Mouse (Mus musculus): ENCODE results near the gene Nbl1. TPM values are rescaled to one million over a fixed set of nuclear protein-coding genes. Genes with fewer than 3 reads are reported as not detected.

Nbl1 gene
- polyA plus RNA-seq, 1 experiment from 2014 or later: 0.13 TPM

DNA sequence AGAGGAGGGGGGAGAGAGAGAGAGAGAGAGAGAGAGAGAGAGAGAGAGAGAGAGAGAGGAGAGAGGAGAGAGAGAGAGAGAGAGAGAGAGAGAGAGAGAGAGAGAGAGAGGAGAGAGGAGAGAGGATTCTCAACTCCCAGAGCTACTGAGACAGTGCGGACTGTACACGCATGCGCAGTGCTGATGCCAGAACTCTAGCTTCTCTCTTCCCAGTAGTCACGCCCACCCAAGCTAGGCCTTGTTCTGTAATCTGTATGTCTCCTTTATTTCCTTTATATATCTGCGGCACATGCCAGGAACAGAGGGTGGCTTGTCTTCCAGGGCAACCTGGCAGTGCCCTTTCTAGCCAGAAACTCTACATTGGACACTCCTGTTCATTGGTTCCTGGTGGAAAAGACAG is 28.0 kb downstream of the Nbl1 start:
- H3K79me2 ChIP-seq (ENCODE audit: inconsistent target): no peaks in the 10 kb centered on the region
- H3K36me3 ChIP-seq (ENCODE audit: inconsistent target): no peaks in the 10 kb centered on the region
- no peak overlapping the region for H3K4me3 ChIP-seq (ENCODE audit: inconsistent target)
- WGBS (ENCODE audit: missing documents): 96% methylated on average over 5 of the region's 5 CpGs
- H3K27ac ChIP-seq: no peak overlapping the region

DNA sequence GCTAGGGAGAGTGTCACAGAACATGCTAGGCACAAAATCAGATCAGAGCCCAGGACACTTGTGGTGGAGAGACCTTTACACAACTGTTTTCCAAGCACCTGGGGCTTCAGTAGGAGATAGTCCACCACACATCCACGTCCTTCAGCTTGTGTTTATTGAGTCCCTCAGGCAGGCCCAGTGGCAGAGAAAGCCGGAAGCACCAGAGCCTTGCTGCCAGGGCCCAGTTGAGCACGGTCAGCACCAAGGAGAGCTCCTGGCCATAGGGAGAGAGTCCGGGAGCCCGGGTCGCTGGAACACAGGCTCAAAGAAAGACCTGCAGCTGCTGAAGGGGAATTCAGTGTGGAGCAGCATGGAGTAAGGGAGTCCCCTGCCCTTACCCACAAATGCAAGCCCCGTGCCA is 33.2 kb downstream of the Nbl1 start:
- Histone ChIP-seq H3K36me3 (ENCODE audit: inconsistent target) (no peaks in the 10 kb centered on the region), H3K27ac (no peak overlapping the region), H3K79me2 (ENCODE audit: inconsistent target) (no peaks in the 10 kb centered on the region), H3K4me3 (ENCODE audit: inconsistent target) (no peak overlapping the region)
- WGBS (ENCODE audit: missing documents): 32% methylated on average over 7 of the region's 7 CpGs

DNA sequence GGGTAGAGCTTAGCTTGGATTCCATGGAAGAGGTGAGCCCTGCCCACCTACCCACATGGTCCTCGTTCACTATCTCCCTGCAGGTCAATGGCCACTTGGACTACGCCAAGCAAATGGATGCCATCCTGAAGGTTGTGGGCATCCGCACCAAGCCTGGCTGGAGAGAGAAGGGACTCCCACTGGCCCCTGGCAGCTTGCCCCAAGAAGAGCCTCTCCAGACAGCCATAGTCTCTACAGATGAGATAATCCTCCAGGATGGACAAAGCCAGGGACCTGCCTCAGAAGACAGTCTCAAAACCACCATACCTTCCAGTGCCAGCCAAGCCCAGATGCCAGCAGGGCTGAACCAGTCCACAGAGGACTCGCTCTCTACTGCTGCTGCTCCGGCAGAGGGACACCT is 34.8 kb downstream of the Nbl1 start:
- Histone ChIP-seq H3K27ac (no peak overlapping the region), H3K4me3 (ENCODE audit: inconsistent target) (no peak overlapping the region), H3K79me2 (ENCODE audit: inconsistent target) (no peaks in the 10 kb centered on the region), H3K36me3 (ENCODE audit: inconsistent target) (no peaks in the 10 kb centered on the region)
- 99% methylated on average over 5 of the region's 5 CpGs for WGBS (ENCODE audit: missing documents)

DNA sequence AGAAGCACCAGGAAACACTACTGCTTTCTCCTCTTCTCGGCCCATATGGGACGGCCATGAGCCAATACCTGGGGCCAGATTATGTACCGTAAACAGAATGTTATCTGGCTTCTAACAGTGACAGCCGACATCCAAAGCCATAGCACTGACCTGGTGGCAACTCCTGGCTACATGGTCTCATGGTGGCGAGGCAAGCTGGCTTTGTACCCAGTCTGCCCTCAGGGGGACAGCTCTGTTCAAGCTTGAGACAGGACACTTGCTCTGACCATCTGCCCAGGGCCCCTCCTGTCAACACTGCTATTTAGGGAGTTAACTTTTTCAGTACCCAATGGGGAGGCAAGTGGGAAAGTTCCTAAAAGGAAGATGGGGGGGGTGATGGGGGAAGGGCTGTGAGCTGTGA is 35.5 kb downstream of the Nbl1 start:
- no peaks in the 10 kb centered on the region for H3K79me2 ChIP-seq (ENCODE audit: inconsistent target)
- H3K4me3 ChIP-seq (ENCODE audit: inconsistent target): no peak overlapping the region
- WGBS (ENCODE audit: missing documents): 93% methylated on average over 5 of the region's 5 CpGs
- no peak overlapping the region for H3K27ac ChIP-seq
- no peaks in the 10 kb centered on the region for H3K36me3 ChIP-seq (ENCODE audit: inconsistent target)

DNA sequence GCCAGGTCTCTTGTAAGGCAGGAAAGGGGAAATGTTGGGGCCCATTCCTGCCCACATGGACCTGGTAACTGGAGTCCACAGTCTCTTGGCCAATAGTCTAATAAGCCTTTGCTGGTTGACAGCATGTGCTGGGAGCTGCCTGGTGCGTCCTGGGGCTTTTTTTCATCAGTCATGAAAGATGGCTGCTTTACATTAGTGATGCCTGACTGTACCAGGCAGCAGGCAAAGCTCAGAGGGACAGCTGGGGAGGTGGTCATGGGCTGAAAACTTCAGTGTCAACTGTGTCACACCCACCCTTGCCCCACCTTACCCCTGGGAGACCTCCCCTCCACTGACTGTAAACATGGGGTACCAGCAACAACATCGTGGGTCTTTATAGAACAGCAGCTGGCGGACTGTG is 37.0 kb downstream of the Nbl1 start:
- H3K36me3 ChIP-seq (ENCODE audit: inconsistent target): no peaks in the 10 kb centered on the region
- no peak overlapping the region for H3K4me3 ChIP-seq (ENCODE audit: inconsistent target)
- H3K79me2 ChIP-seq (ENCODE audit: inconsistent target): no peaks in the 10 kb centered on the region
- WGBS (ENCODE audit: missing documents): 94% methylated on average over 3 of the region's 3 CpGs
- no peak overlapping the region for H3K27ac ChIP-seq

DNA sequence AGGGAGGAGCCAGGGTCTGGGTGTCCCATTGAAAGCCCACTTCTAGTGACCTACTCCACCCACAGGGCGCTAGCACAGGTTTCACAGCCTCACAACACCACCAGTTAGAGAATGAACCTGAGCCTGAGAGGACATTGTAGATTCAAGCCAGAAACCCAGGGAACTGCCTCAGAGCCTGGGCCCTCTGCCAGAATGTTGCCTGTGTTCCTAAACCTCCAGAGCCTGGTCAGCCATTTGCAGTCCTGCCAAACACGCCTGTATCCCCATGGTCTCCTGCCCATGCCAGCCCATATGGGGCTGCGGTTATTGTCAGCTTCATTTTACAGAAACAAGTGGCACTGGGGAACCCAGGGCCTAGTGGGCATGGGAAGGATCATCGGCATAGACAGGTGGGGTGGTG is 37.5 kb downstream of the Nbl1 start:
- Histone ChIP-seq H3K4me3 (ENCODE audit: inconsistent target) (no peak overlapping the region), H3K79me2 (ENCODE audit: inconsistent target) (no peaks in the 10 kb centered on the region), H3K27ac (no peak overlapping the region), H3K36me3 (ENCODE audit: inconsistent target) (no peaks in the 10 kb centered on the region)
- 91% methylated on average over 4 of the region's 4 CpGs for WGBS (ENCODE audit: missing documents)

DNA sequence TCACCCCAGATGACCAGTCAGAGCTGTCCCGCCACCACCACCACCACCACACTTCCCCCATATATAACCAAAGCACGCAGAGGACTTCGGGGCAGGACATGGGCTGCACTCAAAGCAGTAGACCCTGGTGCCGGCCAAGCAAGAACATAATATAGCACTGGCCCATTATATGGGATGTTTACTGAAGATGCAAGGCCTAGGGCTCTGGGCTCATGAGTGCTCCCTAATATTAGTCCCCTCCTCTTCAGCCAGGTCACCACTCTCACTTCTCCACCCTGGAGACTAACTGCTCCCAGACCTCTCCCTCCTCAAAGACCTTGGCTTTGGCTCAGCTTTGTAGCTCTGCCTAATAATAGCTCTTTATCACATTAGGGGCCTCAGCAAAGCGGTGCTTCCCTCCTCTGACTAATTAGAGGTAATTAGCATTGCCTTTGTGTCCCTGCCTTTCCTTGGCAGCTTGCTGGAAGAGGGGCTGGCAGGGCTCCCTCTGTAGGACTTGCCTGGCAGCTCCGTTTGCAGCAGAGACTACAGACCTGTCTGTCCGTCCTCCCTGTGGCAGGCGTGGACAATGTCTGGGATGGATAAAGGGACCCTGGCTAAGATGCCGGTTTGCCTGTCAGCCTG is 38.4 kb downstream of the Nbl1 start:
- no peak overlapping the region for H3K27ac ChIP-seq
- H3K79me2 ChIP-seq (ENCODE audit: inconsistent target): no peaks in the 10 kb centered on the region
- H3K4me3 ChIP-seq (ENCODE audit: inconsistent target): no peak overlapping the region
- H3K36me3 ChIP-seq (ENCODE audit: inconsistent target): no peaks in the 10 kb centered on the region
- 93% methylated on average over 9 of the region's 9 CpGs for WGBS (ENCODE audit: missing documents)

DNA sequence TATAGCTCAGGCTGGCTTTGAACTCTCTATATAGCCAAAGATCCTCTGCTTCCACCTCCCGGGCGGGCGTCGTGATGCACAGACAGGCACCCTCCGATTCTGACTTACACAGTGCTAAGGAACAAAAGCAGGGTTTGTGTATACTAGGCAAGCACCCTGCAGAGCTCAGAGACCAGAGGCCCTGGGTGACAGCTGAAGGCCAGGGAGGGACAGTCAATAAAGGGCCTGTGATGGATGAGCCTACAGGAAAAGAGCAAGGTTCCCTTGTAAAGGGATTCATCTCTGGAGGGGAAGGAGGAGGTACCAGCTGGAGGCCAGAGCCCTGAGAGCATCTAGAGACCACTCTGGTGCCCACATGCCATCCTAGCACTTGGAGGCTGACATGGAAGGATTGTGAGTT is 39.4 kb downstream of the Nbl1 start:
- no peak overlapping the region for H3K4me3 ChIP-seq (ENCODE audit: inconsistent target)
- H3K79me2 ChIP-seq (ENCODE audit: inconsistent target): no peaks in the 10 kb centered on the region
- no peak overlapping the region for H3K27ac ChIP-seq
- 99% methylated on average over 5 of the region's 5 CpGs for WGBS (ENCODE audit: missing documents)
- no peaks in the 10 kb centered on the region for H3K36me3 ChIP-seq (ENCODE audit: inconsistent target)

DNA sequence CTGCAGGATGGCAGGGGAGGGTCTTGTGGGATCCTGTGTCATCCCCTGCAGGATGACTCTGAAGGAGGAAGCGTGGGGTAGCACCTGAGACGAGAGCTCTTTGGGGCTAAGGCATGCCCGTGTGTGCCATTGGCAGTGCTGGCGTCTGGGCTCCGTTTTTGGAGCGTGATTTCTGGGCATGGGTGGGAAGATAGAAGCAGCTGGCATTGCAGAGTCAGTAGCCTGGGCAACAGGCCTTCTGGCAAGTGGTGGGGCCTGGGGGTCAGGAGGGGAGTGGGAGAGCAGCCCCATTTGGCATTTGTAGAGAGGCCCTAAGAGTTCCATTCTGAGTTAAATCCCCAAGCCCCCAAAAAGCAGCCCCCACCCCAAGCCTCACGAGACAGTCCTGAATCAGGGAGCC is 40.0 kb downstream of the Nbl1 start:
- 98% methylated on average over 6 of the region's 7 CpGs for WGBS (ENCODE audit: missing documents)
- Histone ChIP-seq H3K27ac (no peak overlapping the region), H3K36me3 (ENCODE audit: inconsistent target) (no peaks in the 10 kb centered on the region), H3K4me3 (ENCODE audit: inconsistent target) (no peak overlapping the region), H3K79me2 (ENCODE audit: inconsistent target) (no peaks in the 10 kb centered on the region)

DNA sequence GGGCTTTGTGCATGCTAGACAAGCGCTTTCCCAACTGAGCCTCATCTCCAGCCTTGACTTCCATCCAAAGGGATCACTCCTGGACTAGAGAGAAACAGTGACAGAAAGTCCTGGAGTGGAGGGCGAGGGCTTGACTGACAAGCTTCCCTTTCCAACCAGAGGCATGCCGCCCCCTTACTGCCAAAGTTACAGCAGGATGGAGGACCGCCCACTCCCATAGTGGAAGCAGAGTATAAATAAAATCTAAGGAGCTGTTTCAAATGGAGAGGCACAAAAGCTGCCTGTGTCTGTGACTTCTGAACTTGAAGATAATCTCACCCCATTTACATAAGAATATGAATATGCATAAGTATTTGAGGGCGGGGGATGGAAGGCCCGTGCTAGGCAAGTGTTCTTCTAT is 44.3 kb downstream of the Nbl1 start:
- no peak overlapping the region for H3K4me3 ChIP-seq (ENCODE audit: inconsistent target)
- no peak overlapping the region for H3K27ac ChIP-seq
- H3K79me2 ChIP-seq (ENCODE audit: inconsistent target): no peaks in the 10 kb centered on the region
- H3K36me3 ChIP-seq (ENCODE audit: inconsistent target): no peaks in the 10 kb centered on the region
- 93% methylated on average over 6 of the region's 6 CpGs for WGBS (ENCODE audit: missing documents)

DNA sequence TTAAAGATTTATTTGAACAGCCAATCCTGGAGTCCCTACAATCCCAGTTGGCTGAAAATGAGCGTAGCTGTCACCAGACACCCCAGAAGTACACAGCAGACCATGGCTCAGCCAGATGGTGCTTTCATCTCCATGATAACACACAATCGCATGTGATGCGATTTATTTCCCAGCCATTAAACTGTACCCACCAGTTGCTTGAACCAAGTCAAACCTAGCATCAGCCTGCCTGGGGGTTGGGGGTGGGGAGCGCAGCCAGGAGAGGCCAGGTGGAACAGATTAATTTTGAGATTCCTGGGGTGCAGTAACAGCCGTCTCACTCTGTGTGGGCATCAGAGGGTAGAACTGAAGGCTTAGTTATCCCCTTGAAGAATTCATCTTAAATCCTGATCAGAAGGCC is 46.4 kb downstream of the Nbl1 start:
- H3K4me3 ChIP-seq (ENCODE audit: inconsistent target): no peak overlapping the region
- H3K27ac ChIP-seq: no peak overlapping the region
- no peaks in the 10 kb centered on the region for H3K79me2 ChIP-seq (ENCODE audit: inconsistent target)
- WGBS (ENCODE audit: missing documents): 96% methylated on average over 5 of the region's 5 CpGs
- H3K36me3 ChIP-seq (ENCODE audit: inconsistent target): no peaks in the 10 kb centered on the region

DNA sequence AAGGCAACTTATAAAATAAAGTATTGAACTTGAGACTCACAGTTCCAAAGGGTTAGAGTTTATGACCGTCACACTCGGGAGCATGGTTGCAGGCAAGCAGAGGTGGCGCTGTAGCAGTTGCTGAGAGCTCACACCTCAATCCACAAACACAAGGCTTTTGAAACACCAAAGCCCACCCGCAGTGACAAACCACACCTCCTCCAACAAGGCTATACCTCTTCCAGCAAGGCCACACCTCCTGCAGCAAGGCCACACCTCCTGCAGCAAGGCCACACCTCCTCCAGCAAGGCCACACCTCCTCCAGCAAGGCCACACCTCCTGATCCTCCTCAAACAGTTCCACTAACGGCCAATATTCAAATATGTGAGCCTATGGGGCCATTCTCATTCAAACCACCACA is 48.2 kb downstream of the Nbl1 start:
- H3K27ac ChIP-seq: no peak overlapping the region
- no peaks in the 10 kb centered on the region for H3K79me2 ChIP-seq (ENCODE audit: inconsistent target)
- H3K4me3 ChIP-seq (ENCODE audit: inconsistent target): no peak overlapping the region
- WGBS (ENCODE audit: missing documents): 94% methylated on average over 5 of the region's 5 CpGs
- no peaks in the 10 kb centered on the region for H3K36me3 ChIP-seq (ENCODE audit: inconsistent target)

DNA sequence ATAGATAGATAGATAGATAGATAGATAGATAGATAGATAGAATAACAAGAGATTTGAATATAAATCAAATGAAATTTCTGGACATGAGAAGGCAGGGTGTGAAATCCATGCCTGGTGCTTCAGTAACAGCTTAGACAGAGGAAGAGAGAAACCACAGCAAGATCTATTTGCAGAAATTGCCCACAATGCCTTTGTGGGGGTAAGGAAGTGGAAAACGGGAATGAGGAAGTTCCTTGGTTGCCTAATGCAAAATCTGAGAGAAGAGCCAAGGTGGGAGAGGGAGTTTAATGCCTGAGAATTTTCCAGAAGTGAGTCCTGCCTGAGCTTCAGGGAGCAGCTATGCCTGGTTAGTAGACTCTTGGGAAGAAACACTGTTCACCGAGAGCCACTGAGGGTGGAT is 49.2 kb downstream of the Nbl1 start:
- 23% methylated on average over 2 of the region's 2 CpGs for WGBS (ENCODE audit: missing documents)

DNA sequence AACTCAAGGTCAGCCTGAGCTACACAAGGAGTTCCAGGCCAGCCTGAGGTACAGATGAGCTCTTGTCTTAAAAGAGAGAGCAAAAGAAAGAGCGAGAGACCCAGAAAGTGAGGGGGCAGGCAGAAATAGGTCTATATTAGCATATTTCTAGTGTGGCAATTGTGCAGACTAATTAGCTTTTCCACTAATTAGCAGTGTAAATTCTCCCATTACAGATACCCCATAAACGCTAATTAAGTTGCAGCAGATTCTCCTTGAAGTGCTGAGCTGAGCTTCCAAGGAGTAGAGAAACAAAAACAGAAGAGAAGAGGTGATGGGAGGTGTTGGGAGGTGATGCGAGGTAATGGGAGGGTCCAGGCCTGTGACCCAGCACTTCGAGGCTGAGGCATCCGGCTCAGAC is 50.2 kb downstream of the Nbl1 start:
- 94% methylated on average over 5 of the region's 5 CpGs for WGBS (ENCODE audit: missing documents)
- H3K27ac ChIP-seq: no peak overlapping the region
- H3K4me3 ChIP-seq (ENCODE audit: inconsistent target): no peak overlapping the region
- H3K36me3 ChIP-seq (ENCODE audit: inconsistent target): no peaks in the 10 kb centered on the region
- H3K79me2 ChIP-seq (ENCODE audit: inconsistent target): no peaks in the 10 kb centered on the region

More for the DNA sequence above, 49.2 kb downstream of the Nbl1 start:
- Histone ChIP-seq H3K79me2 (ENCODE audit: inconsistent target) (no peaks in the 10 kb centered on the region), H3K27ac (peak overlapping the region; percentile 47), H3K36me3 (ENCODE audit: inconsistent target) (no peaks in the 10 kb centered on the region), H3K4me3 (ENCODE audit: inconsistent target) (no peak overlapping the region)

DNA sequence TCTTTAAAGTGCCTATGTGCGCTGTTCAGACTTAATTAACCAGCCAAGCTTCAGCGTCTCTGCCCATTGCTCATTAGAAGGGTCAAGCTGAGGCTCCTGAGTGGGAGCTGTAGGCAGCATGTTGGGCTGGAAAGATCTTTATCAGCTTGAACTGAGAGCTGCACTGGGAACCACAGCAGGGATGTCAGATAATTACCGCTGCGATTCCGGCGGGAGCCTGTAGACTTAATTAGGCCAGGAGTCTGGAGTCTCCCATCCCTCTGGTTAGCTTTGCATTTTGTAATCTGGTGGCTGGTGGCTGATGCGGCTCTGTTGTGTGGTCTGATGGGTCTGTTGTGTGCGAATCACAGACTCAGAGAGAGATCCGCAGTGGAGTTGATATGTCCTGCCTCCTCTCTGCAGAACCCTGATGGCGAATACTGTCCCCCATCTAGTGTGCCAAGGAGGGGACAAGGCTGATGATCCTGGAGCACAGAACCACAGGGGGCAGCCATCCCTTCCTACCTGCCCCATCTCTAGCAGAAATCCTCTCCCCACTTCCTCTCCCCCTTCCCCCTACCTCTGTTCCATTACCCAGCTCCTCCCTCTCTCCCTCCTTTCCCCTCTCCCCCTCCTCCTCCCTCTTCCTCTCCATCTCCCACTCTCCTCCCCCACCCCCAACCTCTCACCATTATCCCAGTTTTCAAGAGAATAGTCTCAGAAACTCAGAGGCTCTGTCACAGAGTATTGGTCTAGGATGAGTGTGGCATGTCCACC is 52.5 kb downstream of the Nbl1 start:
- H3K79me2 ChIP-seq (ENCODE audit: inconsistent target): no peaks in the 10 kb centered on the region
- H3K4me3 ChIP-seq (ENCODE audit: inconsistent target): no peak overlapping the region
- no peak overlapping the region for H3K27ac ChIP-seq
- 94% methylated on average over 10 of the region's 10 CpGs for WGBS (ENCODE audit: missing documents)
- H3K36me3 ChIP-seq (ENCODE audit: inconsistent target): no peaks in the 10 kb centered on the region; the same call in 1 of the 2 replicates

Measured in macrophage (primary cell).